Mouse (Mus musculus) forebrain, embryonic 13.5 days (tissue): ENCODE results near the gene Cfap43. TPM values are rescaled to one million over a fixed set of nuclear protein-coding genes. Genes with fewer than 3 reads are reported as not detected.

ENCODE experiments used
- ATAC-seq: fragments of 200-750 bp; cut with Nextera tagmentation; 2 replicates; pipeline ENCODE4 v1.8.0; 2017
- H3K27ac ChIP-seq: fragments of 300-500 bp; sonication (generic); 2 replicates; pipeline ENCODE4 v1.5.1; 2015; ENCODE audit warnings: inconsistent platforms, mild to moderate bottlenecking, moderate library complexity
- H3K27me3 ChIP-seq: fragments of 300-500 bp; sonication (generic); 2 replicates; pipeline ENCODE4 v1.6.1; 2015; ENCODE audit warnings: mild to moderate bottlenecking, inconsistent platforms
- H3K36me3 ChIP-seq: fragments of 300-500 bp; sonication (generic); 2 replicates; pipeline ENCODE4 v1.6.1; 2015; ENCODE audit warnings: mild to moderate bottlenecking, inconsistent platforms; ENCODE audit not compliant: poor library complexity, severe bottlenecking
- H3K4me1 ChIP-seq: fragments of 300-500 bp; sonication (generic); 2 replicates; pipeline ENCODE4 v1.6.1; 2015; ENCODE audit warnings: inconsistent platforms
- H3K4me2 ChIP-seq: fragments of 300-500 bp; sonication (generic); 2 replicates; pipeline ENCODE4 v1.6.1; 2015; ENCODE audit warnings: inconsistent platforms, mild to moderate bottlenecking, moderate library complexity
- H3K4me3 ChIP-seq: fragments of 300-500 bp; sonication (generic); 2 replicates; pipeline ENCODE4 v1.5.1; 2015; ENCODE audit warnings: mild to moderate bottlenecking, inconsistent platforms
- H3K9ac ChIP-seq: fragments of 300-500 bp; sonication (generic); 2 replicates; pipeline ENCODE4 v1.6.1; 2015; ENCODE audit warnings: mild to moderate bottlenecking, inconsistent platforms
- H3K9me3 ChIP-seq: fragments of 300-500 bp; sonication (generic); replicated peaks from 2 replicates; pipeline ENCODE4 v1.6.1; 2016; ENCODE audit warnings: inconsistent platforms
- WGBS: fragments of 180-500 bp; shearing (Covaris S2); methylation state at CpG from one replicate; pipeline ENCODE4 v1.1.7; 2015; 5-methylcytosine and 5-hydroxymethylcytosine counted together
- polyA plus RNA-seq: library from polyadenylated mRNA; unstranded; fragments of >200 nt; fragmentation: Nextera tagmentation; extraction: Ambion mirVana; gene quantifications from 2 replicates; pipeline ENCODE4 v1.2.1, GENCODE M21; 2015

The Cfap43 gene
- polyA plus RNA-seq, 1 experiment from 2014 or later, result 0.66 TPM

- H3K4me1 ChIP-seq, result no peaks in the 10 kb centered on the region
- H3K9ac ChIP-seq, result no peak overlapping the region
- no peak overlapping the region for H3K4me2 ChIP-seq
- WGBS, result 29% methylated on average over 11 of the region's 11 CpGs
- no peaks in the 10 kb centered on the region for H3K9me3 ChIP-seq
- peak; percentile 88 for ATAC-seq
- H3K27ac ChIP-seq, result no peak overlapping the region
- H3K4me3 ChIP-seq, result no peak overlapping the region
- no peaks in the 10 kb centered on the region for H3K36me3 ChIP-seq
- no peaks in the 10 kb centered on the region for H3K27me3 ChIP-seq
Observed at GRCm38 (mm10) chr19:47882151-47882881, 36.8 kb downstream of the Cfap43 start.

DNA sequence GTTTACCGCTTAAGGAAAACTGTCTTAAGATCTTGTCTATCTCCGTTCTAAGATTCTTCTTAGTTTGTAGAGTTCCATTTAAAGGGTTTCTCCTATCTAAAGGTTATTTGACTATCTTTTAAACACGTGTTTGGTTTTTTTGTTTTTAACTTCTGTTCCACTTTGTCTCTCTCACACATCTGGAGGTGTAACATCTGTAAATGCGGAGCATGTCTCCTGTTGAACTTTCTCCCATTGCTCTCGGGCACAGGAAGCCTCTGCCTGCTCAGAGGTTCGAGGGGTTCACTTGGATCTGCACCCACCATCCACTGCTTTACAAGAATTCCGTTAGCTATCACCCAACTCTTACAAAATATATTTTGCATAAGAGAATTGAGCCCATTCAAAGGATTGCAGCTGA is 37.5 kb downstream of the Cfap43 start:
- WGBS, result 87% methylated on average over 7 of the region's 7 CpGs
- no peak overlapping the region for H3K4me2 ChIP-seq

GRCm38 (mm10) chr19:47876252-47876651 is 42.8 kb downstream of the Cfap43 start:
- Histone ChIP-seq H3K27ac (no peak overlapping the region), H3K9me3 (no peaks in the 10 kb centered on the region)

More for the DNA sequence above, 37.5 kb downstream of the Cfap43 start:
- Histone ChIP-seq H3K9ac (no peak overlapping the region), H3K27me3 (no peaks in the 10 kb centered on the region), H3K4me3 (no peak overlapping the region), H3K27ac (no peak overlapping the region), H3K36me3 (no peaks in the 10 kb centered on the region), H3K9me3 (no peaks in the 10 kb centered on the region), H3K4me1 (no peaks in the 10 kb centered on the region)
- no peak for ATAC-seq

GRCm38 (mm10) chr19:47871515-47871914 is 47.6 kb downstream of the Cfap43 start:
- H3K36me3 ChIP-seq, result no peaks in the 10 kb centered on the region
- no peak overlapping the region for H3K4me3 ChIP-seq
- H3K27ac ChIP-seq, result no peak overlapping the region
- H3K4me2 ChIP-seq, result no peak overlapping the region
- H3K4me1 ChIP-seq, result no peaks in the 10 kb centered on the region
- H3K9ac ChIP-seq, result no peak overlapping the region
- H3K27me3 ChIP-seq, result 0 out of 2 replicates have a peak, but pooled peaks cover 3% of the 10 kb centered on the region
- ATAC-seq, result no peak
- no peaks in the 10 kb centered on the region for H3K9me3 ChIP-seq
- WGBS, result 24% methylated on average over 10 of the region's 10 CpGs

More at GRCm38 (mm10) chr19:47876252-47876651, 42.8 kb downstream of the Cfap43 start:
- WGBS, result 79% methylated on average over 15 of the region's 15 CpGs
- no peak for ATAC-seq
- Histone ChIP-seq H3K36me3 (no peaks in the 10 kb centered on the region), H3K9ac (no peak overlapping the region), H3K4me1 (no peaks in the 10 kb centered on the region), H3K4me2 (no peak overlapping the region), H3K27me3 (no peaks in the 10 kb centered on the region), H3K4me3 (no peak overlapping the region)

- Histone ChIP-seq H3K27ac (no peak overlapping the region), H3K9me3 (no peaks in the 10 kb centered on the region), H3K4me3 (no peak overlapping the region), H3K36me3 (no peaks in the 10 kb centered on the region), H3K9ac (no peak overlapping the region), H3K27me3 (0 out of 2 replicates have a peak, but pooled peaks cover 3% of the 10 kb centered on the region), H3K4me1 (no peaks in the 10 kb centered on the region), H3K4me2 (no peak overlapping the region)
- ATAC-seq, result no peak
- 70% methylated on average over 7 of the region's 7 CpGs for WGBS
Observed at GRCm38 (mm10) chr19:47870102-47870666, 48.9 kb downstream of the Cfap43 start.

GRCm38 (mm10) chr19:47869516-47869915 is 49.6 kb downstream of the Cfap43 start:
- H3K4me1 ChIP-seq, result peaks cover 6% of the 10 kb centered on the region
- no peak overlapping the region for H3K4me2 ChIP-seq
- H3K27ac ChIP-seq, result no peak overlapping the region
- H3K9ac ChIP-seq, result no peak overlapping the region
- H3K36me3 ChIP-seq, result no peaks in the 10 kb centered on the region
- 78% methylated on average over 3 of the region's 3 CpGs for WGBS
- ATAC-seq, result no peak
- H3K27me3 ChIP-seq, result 0 out of 2 replicates have a peak, but pooled peaks cover 3% of the 10 kb centered on the region
- H3K9me3 ChIP-seq, result no peaks in the 10 kb centered on the region
- no peak overlapping the region for H3K4me3 ChIP-seq

GRCm38 (mm10) chr19:47868951-47869350 is 50.1 kb downstream of the Cfap43 start:
- no peaks in the 10 kb centered on the region for H3K9me3 ChIP-seq
- no peak for ATAC-seq
- H3K27me3 ChIP-seq, result 0 out of 2 replicates have a peak, but pooled peaks cover 3% of the 10 kb centered on the region
- H3K36me3 ChIP-seq, result no peaks in the 10 kb centered on the region
- H3K4me3 ChIP-seq, result no peak overlapping the region
- no peak overlapping the region for H3K4me2 ChIP-seq
- H3K4me1 ChIP-seq, result peaks cover 6% of the 10 kb centered on the region
- no peak overlapping the region for H3K27ac ChIP-seq
- WGBS, result 80% methylated on average over 4 of the region's 4 CpGs
- no peak overlapping the region for H3K9ac ChIP-seq

DNA sequence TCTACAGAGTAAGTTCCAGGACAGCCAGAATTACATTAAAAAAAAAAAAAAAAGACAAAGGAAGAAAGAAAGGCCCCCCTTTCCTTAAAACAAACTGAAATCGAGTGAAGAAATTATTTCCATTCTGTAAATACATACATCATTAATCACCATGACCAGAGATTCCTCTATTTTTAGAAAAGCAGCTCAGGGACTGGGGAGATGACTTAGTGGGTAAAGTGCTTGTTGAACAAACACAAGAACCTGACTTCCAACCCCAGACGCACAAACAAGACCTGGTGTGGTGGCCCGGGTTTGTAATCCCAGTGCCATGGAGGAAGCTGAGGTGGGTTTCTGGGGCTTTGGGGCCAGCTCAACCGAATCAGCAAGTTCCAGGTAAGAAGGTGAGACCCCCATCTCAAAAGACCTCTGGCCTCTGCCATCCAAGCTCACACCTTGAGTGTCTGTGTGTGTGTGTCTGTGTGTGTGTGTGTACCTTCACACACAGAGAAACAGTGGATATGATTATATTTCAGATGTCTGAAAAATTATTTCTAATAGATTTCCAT is 51.4 kb downstream of the Cfap43 start:
- H3K4me1 ChIP-seq, result peaks cover 6% of the 10 kb centered on the region
- H3K27me3 ChIP-seq, result 0 out of 2 replicates have a peak, but pooled peaks cover 3% of the 10 kb centered on the region
- no peak overlapping the region for H3K27ac ChIP-seq
- no peak for ATAC-seq
- H3K36me3 ChIP-seq, result no peaks in the 10 kb centered on the region
- no peak overlapping the region for H3K9ac ChIP-seq
- H3K9me3 ChIP-seq, result no peaks in the 10 kb centered on the region
- no peak overlapping the region for H3K4me2 ChIP-seq
- H3K4me3 ChIP-seq, result no peak overlapping the region
- WGBS, result 76% methylated on average over 4 of the region's 4 CpGs

DNA sequence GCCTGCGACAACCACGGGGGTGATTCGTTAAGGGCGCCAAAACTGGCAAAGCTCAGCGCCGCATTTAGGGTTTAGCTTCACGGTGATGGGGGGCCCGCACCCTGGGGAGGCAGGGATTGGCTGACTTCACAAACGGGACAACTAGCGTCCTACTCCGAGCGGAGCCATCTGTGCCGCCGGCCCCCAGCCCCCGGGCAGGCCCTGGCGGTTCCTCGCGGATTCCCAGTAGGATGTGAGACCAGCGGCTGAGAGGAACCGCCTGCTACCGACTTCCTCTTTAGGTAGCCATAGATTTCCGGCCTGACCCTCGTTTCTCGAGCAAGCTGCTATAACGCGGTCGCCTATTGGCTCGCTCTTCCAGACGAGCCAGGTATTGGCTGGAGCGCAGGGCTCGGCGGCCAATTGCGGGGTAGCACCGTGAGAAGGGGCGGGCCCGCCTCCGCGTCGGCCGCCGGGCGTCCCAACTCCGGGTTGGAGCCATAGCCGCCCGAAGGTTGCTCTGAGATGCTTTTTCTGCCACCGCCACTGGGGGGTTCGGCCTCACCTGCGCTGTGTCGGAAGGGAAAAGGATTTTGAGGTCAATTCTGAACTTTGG is 53.6 kb downstream of the Cfap43 start, which contains the start of gene Gsto2:
Gsto2 (plus strand) TSS at position 182 of the 595 bp plus-strand sequence.
- H3K9me3 ChIP-seq, result no peaks in the 10 kb centered on the region
- H3K9ac ChIP-seq, result peak within 1 kb of the TSS; percentile 89
- H3K27me3 ChIP-seq, result 0 out of 2 replicates have a peak, but pooled peaks cover 3% of the 10 kb centered on the region
- H3K36me3 ChIP-seq, result peaks cover 2% of the 10 kb centered on the region; the same call in 1 of the 2 replicates
- peak within 1 kb of the TSS; percentile 83 for H3K27ac ChIP-seq
- H3K4me1 ChIP-seq, result peaks cover 6% of the 10 kb centered on the region
- under 1% methylated on average over 49 of the region's 49 CpGs for WGBS
- peak within 1 kb of the TSS; percentile 75 for H3K4me2 ChIP-seq
- peak; percentile 100 for ATAC-seq
- peak within 1 kb of the TSS; percentile 67 for H3K4me3 ChIP-seq

DNA sequence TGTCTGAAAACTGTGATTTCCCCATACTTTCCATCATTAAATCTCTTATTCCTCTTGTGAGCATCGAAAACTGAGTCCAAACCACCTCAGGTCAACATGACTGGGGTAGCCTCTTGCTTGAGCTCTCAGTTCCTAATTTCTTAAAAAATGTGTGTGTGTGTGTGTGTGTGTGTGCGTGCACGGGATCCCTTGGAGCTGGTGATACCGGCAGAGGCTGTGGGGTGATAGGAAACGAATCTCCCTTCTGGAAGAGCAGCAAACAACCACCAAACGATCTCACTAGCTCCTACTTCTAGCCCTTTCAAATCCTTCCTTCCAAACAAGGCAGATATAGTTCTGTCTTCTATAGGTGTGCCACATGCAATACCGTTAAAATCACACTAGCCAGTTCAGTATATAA is 54.4 kb downstream of the Cfap43 start:
- Histone ChIP-seq H3K36me3 (peaks cover 8% of the 10 kb centered on the region; the same call in 1 of the 2 replicates), H3K4me1 (peaks cover 6% of the 10 kb centered on the region), H3K27ac (no peak overlapping the region), H3K4me3 (peak overlapping the region; percentile 67), H3K9ac (peak overlapping the region; percentile 89), H3K9me3 (no peaks in the 10 kb centered on the region), H3K27me3 (0 out of 2 replicates have a peak, but pooled peaks cover 2% of the 10 kb centered on the region), H3K4me2 (peak overlapping the region; percentile 75)
- 83% methylated on average over 7 of the region's 7 CpGs for WGBS
- ATAC-seq, result no peak

- H3K9ac ChIP-seq, result no peak overlapping the region
- no peak for ATAC-seq
- WGBS, result 96% methylated on average over 9 of the region's 9 CpGs
Observed at GRCm38 (mm10) chr19:47864051-47864450, 55.0 kb downstream of the Cfap43 start.

DNA sequence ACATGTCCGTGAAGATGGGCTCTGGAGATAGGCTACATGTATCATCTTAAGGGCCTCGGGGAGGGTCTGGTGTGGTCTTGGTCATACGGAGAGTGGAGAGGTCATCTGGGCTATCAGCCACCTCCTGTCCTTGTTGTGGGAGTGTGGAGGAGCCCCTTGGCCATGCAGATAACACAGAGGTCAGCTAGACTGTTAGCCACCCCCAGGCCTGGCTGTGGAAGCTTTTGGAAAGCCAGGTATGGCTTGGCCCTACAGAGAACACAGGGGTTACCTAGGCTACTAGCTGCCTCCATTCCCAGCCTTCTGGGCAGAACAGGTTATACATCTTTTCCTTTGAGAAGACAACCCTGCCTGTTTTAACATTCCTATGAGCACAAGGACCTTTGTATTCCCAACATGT is 56.5 kb downstream of the Cfap43 start:
- peaks cover 14% of the 10 kb centered on the region; the same call in 1 of the 2 replicates for H3K36me3 ChIP-seq
- no peak overlapping the region for H3K4me3 ChIP-seq
- H3K4me2 ChIP-seq, result no peak overlapping the region
- WGBS, result 92% methylated on average over 3 of the region's 3 CpGs
- peaks cover 6% of the 10 kb centered on the region for H3K4me1 ChIP-seq
- H3K9me3 ChIP-seq, result no peaks in the 10 kb centered on the region
- H3K27ac ChIP-seq, result no peak overlapping the region
- ATAC-seq, result no peak
- H3K9ac ChIP-seq, result no peak overlapping the region
- no peaks in the 10 kb centered on the region for H3K27me3 ChIP-seq

More at GRCm38 (mm10) chr19:47864051-47864450, 55.0 kb downstream of the Cfap43 start:
- Histone ChIP-seq H3K36me3 (peaks cover 14% of the 10 kb centered on the region; the same call in 1 of the 2 replicates), H3K4me3 (no peak overlapping the region), H3K4me2 (no peak overlapping the region), H3K9me3 (no peaks in the 10 kb centered on the region), H3K27ac (no peak overlapping the region), H3K27me3 (no peaks in the 10 kb centered on the region), H3K4me1 (peaks cover 6% of the 10 kb centered on the region)
